ENCODE assay signal across 7 mouse cellular contexts in genomic region chrX:170021750-170022461, GRCm38 (mm10). TPM values are rescaled to one million over a fixed set of nuclear protein-coding genes. Genes with fewer than 3 reads are reported as not detected.
DNase-seq lines count a peak whose midpoint lies in the region; ATAC-seq lines count a peak whose summit lies in the region.
"Not testable (repeated sequence)": the region's sequence is repeated elsewhere in the genome, so short reads cannot be mapped to it uniquely, and the experiment has no call there.

No protein-coding gene starts in this region.

- H3K27ac ChIP-seq in forebrain, embryonic 14.5 days (ENCODE audit: low read depth, low read length); midbrain, embryonic 14.5 days (replicated peaks; ENCODE audit: low read depth, low read length): not testable (repeated sequence)

- H3K9me3 ChIP-seq in forebrain, embryonic 14.5 days (replicated peaks; ENCODE audit: control insufficient read depth, low read length), result peaks cover 12% of the 10 kb centered on the region
- peaks cover 18% of the 10 kb centered on the region for H3K9me3 ChIP-seq in midbrain, embryonic 14.5 days (ENCODE audit: control insufficient read depth, low read length)

- H3K4me1 ChIP-seq in forebrain, embryonic 14.5 days (ENCODE audit: control insufficient read depth, insufficient read depth, low read length); midbrain, embryonic 14.5 days (ENCODE audit: control insufficient read depth, insufficient read depth, low read length): not testable (repeated sequence)

- WGBS in forebrain, embryonic 14.5 days, result 34% methylated on average over 15 of the region's 15 CpGs
- 41% methylated on average over 15 of the region's 15 CpGs for WGBS in midbrain, embryonic 14.5 days

- not testable (repeated sequence) for H3K4me3 ChIP-seq in forebrain, embryonic 14.5 days (ENCODE audit: low read depth, low read length); midbrain, embryonic 14.5 days (replicated peaks; ENCODE audit: low read depth, low read length)

- peak; percentile 42 for ATAC-seq in forebrain, embryonic 14.5 days
- ATAC-seq in midbrain, embryonic 14.5 days (ENCODE audit: low FRiP score, low TSS enrichment), result peak; percentile 32; the same call in 1 of the 2 replicates

- H3K9ac ChIP-seq in forebrain, embryonic 14.5 days (ENCODE audit: low read length); midbrain, embryonic 14.5 days (replicated peaks; ENCODE audit: low read length): not testable (repeated sequence)

- not testable (repeated sequence) for H3K27me3 ChIP-seq in forebrain, embryonic 14.5 days (replicated peaks; ENCODE audit: control insufficient read depth, insufficient read depth, low read length); midbrain, embryonic 14.5 days (ENCODE audit: control insufficient read depth, insufficient read depth, low read length)

- peak; percentile 78 for DNase-seq in Muller cell, postnatal 12 days (ENCODE audit: inconsistent ontology term)
- peak; percentile 69 for DNase-seq in cerebellum, adult 9-10 months
- peak; percentile 93 for DNase-seq in forebrain, embryonic 14.5 days (ENCODE audit: low spot score)
- peak; percentile 89 for DNase-seq in induced T-regulatory cell, adult 2 months (ENCODE audit: low read depth)
- DNase-seq in left cerebral cortex, postnatal 14 days (ENCODE audit: low spot score in 2 of 2), result peak; percentile 78 to 89
- peak; percentile 90 for DNase-seq in midbrain, embryonic 14.5 days
- DNase-seq in spleen, postnatal 4 days (ENCODE audit: low spot score in 2 of 2), result peak; percentile 70 to 83

- intact Hi-C loops in left cerebral cortex, postnatal 14 days (cut with DNase I), result not testable (repeated sequence)

- H3K36me3 ChIP-seq in forebrain, embryonic 14.5 days (ENCODE audit: control insufficient read depth, insufficient read depth, low read length), result peaks cover 42% of the 10 kb centered on the region
- H3K36me3 ChIP-seq in midbrain, embryonic 14.5 days (ENCODE audit: control insufficient read depth, insufficient read depth, low read length), result peaks cover 41% of the 10 kb centered on the region

- not testable (repeated sequence) for H3K4me2 ChIP-seq in forebrain, embryonic 14.5 days (ENCODE audit: low read length); midbrain, embryonic 14.5 days (ENCODE audit: low read length)

RNA-seq across cellular contexts. Expression of gene Gm21887, which starts 12.4 kb away (rescaled TPM):
- polyA plus RNA-seq in forebrain, embryonic 14.5 days (2014; fragmentation: Nextera tagmentation; extraction: Ambion mirVana), result 77.4 and 108 TPM in 2 replicates
- total RNA-seq in left cerebral cortex, postnatal 14 days (2021), result 100 to 1,000 TPM; 193 to 282 TPM
- 126 and 339 TPM in 2 replicates for polyA plus RNA-seq in midbrain, embryonic 14.5 days (2014; fragmentation: Nextera tagmentation; extraction: Ambion mirVana)
